Mouse (Mus musculus) kidney, postnatal 25 days (tissue): ENCODE measurements around the gene Ptprt.

Source experiments
- DNase-seq, 2 experiments: peaks; one replicate each; pipeline ENCODE4 v3.0.0; 2021; ENCODE audit warnings: mixed read lengths in 2 of 2

Ptprt gene

GRCm38 (mm10) chr2:162182621-162183475 is 478.1 kb downstream of the Ptprt start:
- no peak for DNase-seq

GRCm38 (mm10) chr2:162181826-162182225 is 479.1 kb downstream of the Ptprt start:
- no peak for DNase-seq

DNA sequence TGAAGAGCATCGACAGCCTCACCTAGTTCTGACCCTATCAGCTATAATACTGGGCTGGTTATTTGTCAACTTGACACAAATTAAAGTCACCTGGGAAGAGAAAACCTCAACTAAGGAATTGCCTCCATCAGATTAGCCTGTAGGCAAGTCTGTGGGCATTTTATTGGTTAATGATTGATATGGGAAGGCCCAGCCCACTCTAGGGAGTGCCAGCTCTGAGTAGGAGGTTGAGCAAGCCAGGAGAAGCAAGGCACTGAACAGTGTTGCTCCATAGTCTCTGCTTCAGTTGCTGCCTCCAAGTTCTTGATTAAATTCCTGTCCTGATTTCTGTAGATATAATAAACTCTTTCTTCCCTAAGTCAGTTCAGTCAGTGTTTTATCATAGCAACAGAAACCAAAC is 488.4 kb downstream of the Ptprt start:
- DNase-seq = no peak

GRCm38 (mm10) chr2:162141845-162142411 is 519.0 kb downstream of the Ptprt start:
- DNase-seq = no peak

- DNase-seq = peak; percentile 58 to 64
Measured at GRCm38 (mm10) chr2:162136176-162136575, 524.8 kb downstream of the Ptprt start.

GRCm38 (mm10) chr2:162131607-162132304 is 529.2 kb downstream of the Ptprt start:
- peak; percentile 40 to 44 for DNase-seq

DNA sequence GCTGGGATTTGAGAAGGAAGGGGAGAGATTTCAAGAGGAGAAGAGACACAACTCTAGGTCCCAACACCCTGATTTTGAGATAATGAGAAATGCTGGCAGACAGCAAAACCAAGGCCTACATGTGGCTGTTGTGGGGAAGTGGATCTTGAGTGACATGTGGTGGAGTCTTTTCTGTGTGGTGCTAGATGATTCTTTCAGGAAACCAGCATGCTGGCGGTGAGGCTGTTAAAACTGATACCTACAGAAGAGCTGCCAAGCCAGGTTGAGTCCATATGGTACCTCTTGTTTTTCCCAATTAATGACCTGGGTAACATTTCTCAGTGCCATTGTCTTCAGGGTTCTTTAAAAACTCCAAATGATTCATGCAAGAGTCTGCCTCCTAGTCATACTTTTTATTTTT is 531.1 kb downstream of the Ptprt start:
- DNase-seq = no peak

GRCm38 (mm10) chr2:162118041-162118440 is 542.9 kb downstream of the Ptprt start:
- DNase-seq = no peak

GRCm38 (mm10) chr2:162082391-162082790 is 578.6 kb downstream of the Ptprt start:
- DNase-seq = no peak

GRCm38 (mm10) chr2:162080717-162081398 is 580.1 kb downstream of the Ptprt start:
- DNase-seq = no peak

DNA sequence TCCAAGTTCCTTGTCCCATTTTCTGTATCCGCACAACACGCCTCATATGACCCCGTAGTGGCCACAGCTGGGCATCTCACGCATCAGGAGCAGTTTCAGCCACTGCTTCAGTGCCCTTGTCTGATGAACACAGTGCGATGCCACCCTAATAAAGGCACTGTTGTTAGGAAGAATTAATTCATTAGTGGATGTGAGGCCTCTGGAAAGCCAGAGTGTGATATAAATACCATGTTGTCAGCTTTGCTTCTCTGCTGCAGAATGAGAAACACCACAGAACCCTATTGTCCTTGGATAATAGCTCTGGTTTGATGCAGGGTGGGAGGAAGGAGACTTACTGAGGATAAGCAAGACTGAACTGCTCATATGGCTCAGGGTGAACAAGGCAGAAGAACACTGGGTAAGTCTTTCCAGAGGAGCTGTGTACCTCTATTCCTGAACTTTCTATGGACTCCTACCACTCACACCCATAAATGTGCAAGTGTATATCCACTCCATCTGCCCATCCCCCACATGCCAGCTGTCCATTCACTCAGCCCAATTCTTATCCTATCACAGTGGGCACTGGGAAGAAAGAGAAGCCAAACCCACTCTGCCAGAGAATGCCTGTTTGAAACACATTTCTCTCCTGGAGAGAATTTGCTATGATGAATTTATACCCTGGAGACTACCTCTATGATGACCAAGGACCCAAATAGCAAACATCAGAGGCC is 582.2 kb downstream of the Ptprt start:
- no peak for DNase-seq

GRCm38 (mm10) chr2:162052816-162053215 is 608.1 kb downstream of the Ptprt start:
- DNase-seq = peak; percentile 32 to 40

- no peak for DNase-seq
Measured at GRCm38 (mm10) chr2:162050198-162050597, 610.7 kb downstream of the Ptprt start.

GRCm38 (mm10) chr2:162035615-162036014 is 625.3 kb downstream of the Ptprt start:
- DNase-seq = no peak

- DNase-seq = no peak
Measured at GRCm38 (mm10) chr2:162031636-162032035, 629.3 kb downstream of the Ptprt start.

- no peak for DNase-seq
Measured at GRCm38 (mm10) chr2:162001016-162001415, 659.9 kb downstream of the Ptprt start.

DNA sequence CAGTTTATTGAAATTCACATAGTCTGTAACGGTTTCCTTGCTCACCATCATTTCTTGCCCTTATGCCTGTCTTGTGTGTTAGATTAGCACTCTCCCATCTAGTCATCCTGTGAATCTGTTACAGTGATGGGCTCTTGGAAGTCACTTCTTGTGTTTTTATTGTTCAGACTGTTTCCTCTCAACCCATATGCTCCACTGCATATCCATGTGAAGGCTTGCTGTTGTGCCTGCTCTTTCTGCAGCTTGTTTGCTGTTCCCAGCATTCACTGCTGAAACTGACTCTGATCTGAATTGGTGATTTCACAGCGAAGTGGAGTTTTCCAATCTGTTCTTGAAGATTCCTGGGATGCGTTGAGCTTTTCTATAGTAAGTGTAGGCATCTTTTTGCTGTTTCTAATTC is 678.6 kb downstream of the Ptprt start:
- DNase-seq = no peak

DNA sequence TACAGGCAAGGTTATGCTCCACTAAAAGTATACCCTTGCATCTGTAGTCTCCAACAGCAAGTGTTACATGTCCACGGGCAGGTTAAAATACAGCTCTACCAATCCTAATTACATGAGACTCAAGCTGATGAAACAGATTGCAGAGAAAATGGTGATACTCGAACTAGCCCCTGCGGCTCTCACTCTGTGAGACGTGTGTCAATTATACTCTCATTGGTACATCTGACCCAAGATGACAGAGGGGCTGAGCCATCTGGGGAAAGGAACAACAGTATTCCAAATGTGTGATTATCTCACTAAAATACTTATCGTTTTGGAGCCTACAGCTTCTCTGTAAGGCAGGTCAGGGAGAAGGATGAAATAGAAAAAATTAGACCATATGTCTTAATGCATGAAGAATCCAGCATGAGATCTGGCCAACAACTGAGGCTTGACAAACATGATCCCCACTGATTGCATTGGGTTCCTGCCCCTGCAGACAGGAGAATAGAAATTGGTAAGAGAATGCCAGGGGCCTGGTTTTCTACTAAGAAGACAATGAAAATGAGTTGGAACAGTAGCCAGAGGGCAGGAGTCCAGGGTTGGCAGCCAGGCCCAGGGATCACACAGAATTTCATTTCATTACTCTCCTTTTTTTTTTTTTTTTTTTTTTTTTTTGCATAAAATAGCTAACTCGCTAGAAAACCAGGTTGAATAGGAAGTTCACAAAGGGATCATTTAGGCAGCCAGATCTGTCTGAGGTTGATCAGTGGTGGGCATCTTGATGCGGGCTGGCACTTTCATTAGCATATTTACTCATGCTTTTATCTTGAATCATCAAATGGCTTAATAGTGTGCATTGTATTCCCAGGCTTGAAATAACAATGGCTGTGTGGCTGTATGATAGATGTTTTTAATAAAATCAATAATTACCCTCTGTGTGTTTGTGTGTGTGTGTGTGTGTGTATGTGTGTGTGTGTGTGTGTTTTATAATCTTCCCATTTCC is 699.5 kb downstream of the Ptprt start:
- DNase-seq = no peak

GRCm38 (mm10) chr2:161945424-161945823 is 715.5 kb downstream of the Ptprt start:
- no peak for DNase-seq

DNA sequence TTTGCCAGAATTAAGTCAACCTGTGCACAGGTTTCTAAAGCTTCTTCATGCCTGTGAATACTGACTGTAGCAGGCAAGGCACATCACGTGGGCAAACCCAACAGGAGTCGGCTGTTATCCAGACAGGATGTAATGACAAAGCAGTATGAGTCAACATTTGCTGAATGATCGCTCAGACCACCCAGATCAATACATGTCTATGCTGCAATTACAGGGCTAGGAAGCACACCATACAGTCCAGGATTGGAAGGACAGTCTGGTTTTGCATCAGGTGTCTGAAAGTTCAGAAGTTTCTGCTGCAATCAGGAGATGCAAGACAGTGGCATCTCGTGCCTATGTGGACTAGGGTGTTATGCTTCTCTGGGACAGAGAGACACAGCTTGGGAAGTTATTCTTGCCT is 716.3 kb downstream of the Ptprt start:
- no peak for DNase-seq

GRCm38 (mm10) chr2:161941991-161942390 is 719.0 kb downstream of the Ptprt start:
- DNase-seq = no peak
